Comparison of ENCODE assay signal across 17 mouse cellular contexts in genomic region chr8:72169681-72170249, GRCm38 (mm10). TPM values are rescaled to one million over a fixed set of nuclear protein-coding genes. Genes with fewer than 3 reads are reported as not detected.
DNase-seq lines count a peak whose midpoint lies in the region; ATAC-seq lines count a peak whose summit lies in the region.
"Had no signal": no experiment of that assay in that cellular context is flagged by ENCODE, and none has a peak within 500 bp of the region (broad histone marks: within the 10 kb centered on the region; RNA-seq: fewer than 3 reads in every experiment).

No protein-coding gene starts in this region.

- no peak overlapping the region for H3K27ac ChIP-seq in kidney, embryonic 16.5 days (ENCODE audit: low read length)
- peak overlapping the region; percentile 43; the same call in 1 of the 2 replicates for H3K27ac ChIP-seq in liver, embryonic 15.5 days (replicated peaks)
- H3K27ac ChIP-seq: gastrocnemius, adult 2 months; heart, embryonic 15.5 days; hindbrain, embryonic 14.5 days had no signal

- no peaks in the 10 kb centered on the region for H3K9me3 ChIP-seq in kidney, embryonic 16.5 days (ENCODE audit: low read length)
- no peaks in the 10 kb centered on the region for H3K9me3 ChIP-seq in liver, embryonic 15.5 days (replicated peaks)
- H3K9me3 ChIP-seq: heart, embryonic 15.5 days had no signal

- H3K4me2 ChIP-seq in kidney, embryonic 16.5 days (replicated peaks; ENCODE audit: low read depth, low read length): no peak overlapping the region
- no peak overlapping the region for H3K4me2 ChIP-seq in liver, embryonic 15.5 days
- H3K4me2 ChIP-seq: heart, embryonic 15.5 days; hindbrain, embryonic 14.5 days had no signal

- no peaks in the 10 kb centered on the region for H3K4me1 ChIP-seq in kidney, embryonic 16.5 days (ENCODE audit: insufficient read depth, low read length)
- peaks cover 22% of the 10 kb centered on the region for H3K4me1 ChIP-seq in liver, embryonic 15.5 days (replicated peaks)

- H3K9ac ChIP-seq in kidney, embryonic 16.5 days (replicated peaks; ENCODE audit: low read length): no peak overlapping the region
- no peak overlapping the region for H3K9ac ChIP-seq in liver, embryonic 15.5 days
- H3K9ac ChIP-seq: heart, embryonic 15.5 days; hindbrain, embryonic 14.5 days had no signal

- DNase-seq in CD4-positive, CD25-positive, alpha-beta regulatory T cell, adult 2 months (ENCODE audit: low read depth, low spot score): peak; percentile 58
- DNase-seq in layer of hippocampus, adult 11-12 months (ENCODE audit: low spot score): no peak
- DNase-seq in urinary bladder, postnatal 14 days (ENCODE audit: low spot score): no peak
- no peak for DNase-seq in gastrocnemius, postnatal 14 days
- DNase-seq in layer of hippocampus, adult 8-10 months (ENCODE audit: low spot score in 2 of 2): no peak
- DNase-seq: cerebellum, adult 9-10 months; gastrocnemius, adult 2 months; layer of hippocampus, adult 9-11 months; lung, postnatal 14 days had no signal

- H3K27me3 ChIP-seq in kidney, embryonic 16.5 days (ENCODE audit: insufficient read depth, low read length): no peaks in the 10 kb centered on the region
- no peaks in the 10 kb centered on the region for H3K27me3 ChIP-seq in liver, embryonic 15.5 days
- H3K27me3 ChIP-seq: heart, embryonic 15.5 days had no signal

- H3K36me3 ChIP-seq in kidney, embryonic 16.5 days (ENCODE audit: insufficient read depth, low read length): peaks cover 69% of the 10 kb centered on the region
- peaks cover 84% of the 10 kb centered on the region for H3K36me3 ChIP-seq in liver, embryonic 15.5 days (replicated peaks)

- WGBS in kidney, embryonic 16.5 days: 82% methylated on average over 3 of the region's 3 CpGs
- WGBS in liver, embryonic 15.5 days (ENCODE audit: insufficient replicate concordance): 62% methylated on average over 3 of the region's 3 CpGs

- ATAC-seq in activated CD4-positive, CD25-positive, alpha-beta regulatory T cell, adult 4 months: peak; percentile 18
- 0 out of 2 replicates have a peak, but pooled peaks have one; percentile 29 for ATAC-seq in kidney, embryonic 16.5 days (ENCODE audit: low FRiP score, low TSS enrichment)
- ATAC-seq in liver, embryonic 15.5 days (ENCODE audit: insufficient read depth): peak; percentile 67

- no peak overlapping the region for H3K4me3 ChIP-seq in kidney, embryonic 16.5 days (ENCODE audit: low read length)
- no peak overlapping the region for H3K4me3 ChIP-seq in liver, embryonic 15.5 days (replicated peaks)
- H3K4me3 ChIP-seq: gastrocnemius, adult 2 months; heart, embryonic 15.5 days had no signal

- intact Hi-C loops in gastrocnemius, postnatal 14 days (cut with DNase I; ENCODE audit: low total_unique reads): loop anchor here (5.0 kb wide), 1 partner anchor 53 kb away; no protein-coding TSS in a partner anchor

RNA-seq across cellular contexts. Expression of gene Rab8a, which starts 8.8 kb away (rescaled TPM):
- polyA plus RNA-seq in activated CD4-positive, CD25-positive, alpha-beta regulatory T cell, adult 4 months (2017; shearing (Covaris generic)): 100 to 1,000 TPM; 159 to 162 TPM
- polyA plus RNA-seq in kidney, embryonic 16.5 days (2015; fragmentation: Nextera tagmentation; extraction: Ambion mirVana): 141 and 143 TPM in 2 replicates
- polyA plus RNA-seq in liver, embryonic 15.5 days (2015; fragmentation: Nextera tagmentation; extraction: Ambion mirVana): 66.4 and 69.7 TPM in 2 replicates
- 10 to 100 TPM; 17.4 to 18.7 TPM for total RNA-seq in gastrocnemius, postnatal 14 days (2021)
- total RNA-seq in layer of hippocampus, adult 8-10 months (2022): 10 to 100 TPM; 32.2 to 40.7 (median 37.0) TPM

RNA-seq across cellular contexts. Expression of gene Hsh2d, which starts 19.7 kb away (rescaled TPM):
- 10 to 100 TPM; 22.2 to 29.1 TPM for polyA plus RNA-seq in activated CD4-positive, CD25-positive, alpha-beta regulatory T cell, adult 4 months (2017; shearing (Covaris generic))
- not detected in 2 replicates for polyA plus RNA-seq in kidney, embryonic 16.5 days (2015; fragmentation: Nextera tagmentation; extraction: Ambion mirVana)
- 0.26 and 0.33 TPM in 2 replicates for polyA plus RNA-seq in liver, embryonic 15.5 days (2015; fragmentation: Nextera tagmentation; extraction: Ambion mirVana)
- total RNA-seq in gastrocnemius, postnatal 14 days (2021): not detected
- under 1 TPM in 1 of 4 experiments, not detected in 3; 0.31 TPM for total RNA-seq in layer of hippocampus, adult 8-10 months (2022)
- total RNA-seq: adrenal gland, postnatal 4 days; gastrocnemius, adult 2 months; left cerebral cortex, postnatal 36 days had no signal
- polyA plus RNA-seq: hindbrain, embryonic 14.5 days had no signal

RNA-seq across cellular contexts. Expression of gene Tpm4, which starts 35.0 kb away (rescaled TPM):
- polyA plus RNA-seq in activated CD4-positive, CD25-positive, alpha-beta regulatory T cell, adult 4 months (2017; shearing (Covaris generic)): 100 to 1,000 TPM; 291 to 296 TPM
- polyA plus RNA-seq in kidney, embryonic 16.5 days (2015; fragmentation: Nextera tagmentation; extraction: Ambion mirVana): 828 and 869 TPM in 2 replicates
- 80.7 and 82.6 TPM in 2 replicates for polyA plus RNA-seq in liver, embryonic 15.5 days (2015; fragmentation: Nextera tagmentation; extraction: Ambion mirVana)
- 10 to 100 TPM; 76.3 to 97.2 TPM for total RNA-seq in gastrocnemius, postnatal 14 days (2021)
- 10 to 100 TPM; 28.9 to 32.3 (median 30.2) TPM for total RNA-seq in layer of hippocampus, adult 8-10 months (2022)

RNA-seq across cellular contexts. Expression of gene Cib3, which starts 42.9 kb away (rescaled TPM):
- polyA plus RNA-seq in activated CD4-positive, CD25-positive, alpha-beta regulatory T cell, adult 4 months (2017; shearing (Covaris generic)): under 1 TPM; 0.46 to 0.51 TPM
- not detected in 2 replicates for polyA plus RNA-seq in kidney, embryonic 16.5 days (2015; fragmentation: Nextera tagmentation; extraction: Ambion mirVana)
- not detected in 2 replicates for polyA plus RNA-seq in liver, embryonic 15.5 days (2015; fragmentation: Nextera tagmentation; extraction: Ambion mirVana)
- total RNA-seq in gastrocnemius, postnatal 14 days (2021): not detected
- under 1 TPM in 1 of 4 experiments, not detected in 3; 0.14 TPM for total RNA-seq in layer of hippocampus, adult 8-10 months (2022)
- total RNA-seq: adrenal gland, postnatal 4 days; gastrocnemius, adult 2 months; left cerebral cortex, postnatal 36 days had no signal
- polyA plus RNA-seq: heart, embryonic 15.5 days; hindbrain, embryonic 14.5 days had no signal

RNA-seq across cellular contexts. Expression of gene Gm11034, which starts 43.7 kb away (rescaled TPM):
- not detected for polyA plus RNA-seq in activated CD4-positive, CD25-positive, alpha-beta regulatory T cell, adult 4 months (2017; shearing (Covaris generic))
- polyA plus RNA-seq in kidney, embryonic 16.5 days (2015; fragmentation: Nextera tagmentation; extraction: Ambion mirVana): not detected in 2 replicates
- not detected in 2 replicates for polyA plus RNA-seq in liver, embryonic 15.5 days (2015; fragmentation: Nextera tagmentation; extraction: Ambion mirVana)
- total RNA-seq in gastrocnemius, postnatal 14 days (2021): not detected
- not detected for total RNA-seq in layer of hippocampus, adult 8-10 months (2022)
- total RNA-seq: adrenal gland, postnatal 4 days; gastrocnemius, adult 2 months; left cerebral cortex, postnatal 36 days; neutrophil, adult 5-6 weeks had no signal
- polyA plus RNA-seq: heart, embryonic 15.5 days; hindbrain, embryonic 14.5 days had no signal

Comparison
In these comparisons a context has a peak if more than half of its experiments do, and no peak if none do; other contexts are left out.
1. RNA of gene Hsh2d, which starts 19.7 kb away (polyA plus RNA-seq): 22.2 to 29.1 TPM in activated CD4-positive, CD25-positive, alpha-beta regulatory T cell, adult 4 months; 0.26 to 0.33 TPM in liver, embryonic 15.5 days and not detected in kidney, embryonic 16.5 days; every median in the first group is over 10 times any median in the second.
2. Peak in every context shown above with its lines, with median percentiles within 50 percentile points of each other: ATAC-seq.